In the genomic region with DNA sequence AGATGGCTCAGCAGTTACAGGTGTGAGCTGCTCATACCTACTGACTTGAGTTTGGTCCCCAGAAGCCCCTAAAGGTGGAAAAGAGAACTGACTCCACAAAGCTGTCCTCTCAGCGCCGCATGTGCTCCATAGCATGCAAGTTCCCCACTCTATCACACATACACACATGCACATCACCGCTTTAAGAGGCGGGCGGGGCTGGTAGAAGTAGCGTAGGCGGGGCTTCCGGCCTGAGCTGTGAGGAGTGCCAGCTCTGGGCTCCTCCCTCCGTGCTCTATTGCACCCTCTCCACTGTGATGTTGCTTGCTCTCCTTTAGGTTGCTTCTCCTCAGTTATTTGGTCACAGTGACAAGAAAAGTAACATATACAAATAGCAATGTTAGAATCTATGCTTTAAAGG, we compare ENCODE assay signal across 12 mouse cellular contexts.
DNase-seq lines count a peak whose midpoint lies in the region; ATAC-seq and TF ChIP-seq lines count a peak whose summit lies in the region.
"Had no signal": no experiment of that assay in that cellular context is flagged by ENCODE, and none has a peak within 500 bp of the region (broad histone marks: within the 10 kb centered on the region; RNA-seq: fewer than 3 reads in every experiment).

No protein-coding gene starts in this region.

- intact Hi-C loops in heart, postnatal 14 days (cut with DNase I) = no loop called here

- no peaks in the 10 kb centered on the region for H3K4me1 ChIP-seq in thymus, adult 2 months (replicated peaks; ENCODE audit: control insufficient read depth, insufficient read depth, low read length)
- no peaks in the 10 kb centered on the region for H3K4me1 ChIP-seq in hindbrain, embryonic 11.5 days (replicated peaks; ENCODE audit: control insufficient read depth, insufficient read depth, low read length)
- H3K4me1 ChIP-seq: forebrain, embryonic 15.5 days had no signal

- no peak overlapping the region for H3K4me2 ChIP-seq in hindbrain, embryonic 11.5 days (replicated peaks; ENCODE audit: low read depth, low read length)
- H3K4me2 ChIP-seq: forebrain, embryonic 15.5 days had no signal

- H3K36me3 ChIP-seq in thymus, adult 2 months (ENCODE audit: control insufficient read depth, insufficient read depth, low read length) = no peaks in the 10 kb centered on the region
- H3K36me3 ChIP-seq in hindbrain, embryonic 11.5 days (ENCODE audit: control insufficient read depth, insufficient read depth, low read length) = no peaks in the 10 kb centered on the region
- H3K36me3 ChIP-seq: forebrain, embryonic 15.5 days had no signal

- H3K4me3 ChIP-seq in thymus, adult 2 months (ENCODE audit: control insufficient read depth, insufficient read depth, low read length) = no peak overlapping the region
- H3K4me3 ChIP-seq in hindbrain, embryonic 11.5 days (ENCODE audit: low read depth, low read length) = no peak overlapping the region
- H3K4me3 ChIP-seq: forebrain, embryonic 15.5 days had no signal

- H3K9me3 ChIP-seq in hindbrain, embryonic 11.5 days (ENCODE audit: control insufficient read depth, low read length) = no peaks in the 10 kb centered on the region
- H3K9me3 ChIP-seq: forebrain, embryonic 15.5 days had no signal

- peak; percentile 64 for DNase-seq in heart, adult 11 months
- no peak for DNase-seq in heart, postnatal 14 days
- DNase-seq in lung, postnatal 4 days = peak; percentile 39 to 42
- peak; percentile 36 for DNase-seq in thymus, adult 2 months
- DNase-seq in layer of hippocampus, adult 18-20 months (ENCODE audit: low spot score in 2 of 2) = no peak
- no peak for DNase-seq in hindbrain, embryonic 11.5 days (ENCODE audit: low spot score)
- DNase-seq in heart, postnatal 4 days = no peak
- DNase-seq: adrenal gland, postnatal 25 days; cerebellum, postnatal 25 days; heart, postnatal 10 days had no signal

- peak; percentile 89 for ATAC-seq in common myeloid progenitor, adult 5-6 weeks (replicated peaks; ENCODE audit: low read depth, poor library complexity, severe bottlenecking)
- ATAC-seq in hindbrain, embryonic 11.5 days (ENCODE audit: low FRiP score) = no peak
- ATAC-seq: forebrain, embryonic 15.5 days had no signal

- TF ChIP-seq CTCF in thymus, adult 2 months (IDR thresholded peaks at IDR 0.05; ENCODE audit: borderline replicate concordance, control insufficient read depth, extremely low read depth, insufficient read depth, low read length, poor library complexity) = no peak

- H3K9ac ChIP-seq in hindbrain, embryonic 11.5 days (ENCODE audit: low read depth, low read length) = no peak overlapping the region
- H3K9ac ChIP-seq: forebrain, embryonic 15.5 days had no signal

- 61% methylated on average over 9 of the region's 9 CpGs for WGBS in thymus, adult 2 months
- WGBS in hindbrain, embryonic 11.5 days = 82% methylated on average over 9 of the region's 9 CpGs

- TF ChIP-seq POLR2A in thymus, adult 2 months (IDR thresholded peaks at IDR 0.05; ENCODE audit: control insufficient read depth, extremely low read depth, insufficient read depth, low read length, poor library complexity) = no peak

- no peaks in the 10 kb centered on the region for H3K27me3 ChIP-seq in thymus, adult 2 months (ENCODE audit: control insufficient read depth, insufficient read depth, low read length)
- no peaks in the 10 kb centered on the region for H3K27me3 ChIP-seq in hindbrain, embryonic 11.5 days (ENCODE audit: control insufficient read depth, insufficient read depth, low read length)
- H3K27me3 ChIP-seq: forebrain, embryonic 15.5 days had no signal

- no peak overlapping the region for H3K27ac ChIP-seq in thymus, adult 2 months (ENCODE audit: control insufficient read depth, insufficient read depth, low read length)
- H3K27ac ChIP-seq in hindbrain, embryonic 11.5 days (ENCODE audit: low read depth, low read length) = no peak overlapping the region
- H3K27ac ChIP-seq: forebrain, embryonic 15.5 days had no signal

Comparison
In these comparisons a context has a peak if more than half of its experiments do, and no peak if none do; other contexts are left out.
1. DNase-seq: peak in heart, adult 11 months (single experiment), lung, postnatal 4 days (2 of 2) and thymus, adult 2 months (single experiment); none in heart, postnatal 14 days (0 of 2), layer of hippocampus, adult 18-20 months (0 of 2), hindbrain, embryonic 11.5 days (single experiment) and heart, postnatal 4 days (single experiment).